Mouse (Mus musculus): ENCODE results near the gene Mcrs1. TPM values are rescaled to one million over a fixed set of nuclear protein-coding genes. Genes with fewer than 3 reads are reported as not detected.
A peak's percentile ranks its signal among the peaks of the same experiment; 100 is the strongest.

Gene Mcrs1
- polyA plus RNA-seq, 1 experiment from 2014 or later, result 64.2 TPM

DNA sequence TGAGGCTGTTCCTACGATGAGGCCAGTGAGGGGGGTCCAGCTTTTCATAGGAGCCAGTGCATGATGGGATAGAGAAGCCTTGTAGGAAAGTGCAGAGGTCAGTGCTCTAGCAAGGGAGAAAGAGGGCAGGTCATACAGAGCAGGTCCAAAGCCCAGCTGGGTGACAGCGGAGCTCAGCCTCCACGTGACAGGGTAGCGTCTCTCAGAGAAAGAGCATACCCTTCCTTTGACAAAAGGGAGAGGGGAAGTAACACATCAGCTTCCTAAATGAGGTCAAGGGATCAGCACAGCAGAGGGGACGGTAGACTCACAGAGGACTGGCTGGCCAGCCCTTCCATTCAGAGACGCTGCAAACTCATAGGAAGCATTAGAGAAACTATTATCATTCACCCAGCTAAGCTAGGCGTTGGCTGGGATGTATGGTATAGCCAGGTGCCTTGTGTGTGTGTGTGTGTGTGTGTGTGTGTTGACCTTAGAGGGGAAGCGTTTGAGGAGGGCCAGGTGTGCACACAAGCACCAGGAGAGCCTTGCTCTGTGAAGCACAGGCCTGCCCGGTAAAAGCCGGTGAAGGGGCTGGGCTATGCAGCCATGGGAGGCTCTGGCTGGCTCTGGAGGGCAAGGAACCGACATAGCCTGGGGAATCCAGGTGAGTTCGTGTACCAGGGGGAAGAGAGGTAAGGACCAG is 17.3 kb downstream of the Mcrs1 start:
- Histone ChIP-seq H3K9ac (ENCODE audit: low read length) (no peak overlapping the region), H3K27ac (replicated peaks) (no peak overlapping the region), H3K9me3 (ENCODE audit: control insufficient read depth, low read length) (no peaks in the 10 kb centered on the region), H3K27me3 (ENCODE audit: control insufficient read depth, insufficient read depth, low read length) (no peaks in the 10 kb centered on the region), H3K4me2 (replicated peaks; ENCODE audit: low read depth) (no peak overlapping the region), H3K4me3 (ENCODE audit: low read depth, low read length) (no peak overlapping the region), H3K4me1 (replicated peaks; ENCODE audit: control insufficient read depth, insufficient read depth) (no peaks in the 10 kb centered on the region), H3K36me3 (ENCODE audit: control insufficient read depth, insufficient read depth, low read length) (no peaks in the 10 kb centered on the region)
- ATAC-seq (ENCODE audit: low FRiP score, low TSS enrichment) (no peak), DNase-seq (ENCODE audit: low spot score) (no peak)
- WGBS, result 43% methylated on average over 12 of the region's 12 CpGs
- TF ChIP-seq CTCF (IDR thresholded peaks at IDR 0.05; ENCODE audit: low read depth), result no peak
- TF ChIP-seq EP300 (optimal IDR thresholded peaks at IDR 0.05), result no peak

DNA sequence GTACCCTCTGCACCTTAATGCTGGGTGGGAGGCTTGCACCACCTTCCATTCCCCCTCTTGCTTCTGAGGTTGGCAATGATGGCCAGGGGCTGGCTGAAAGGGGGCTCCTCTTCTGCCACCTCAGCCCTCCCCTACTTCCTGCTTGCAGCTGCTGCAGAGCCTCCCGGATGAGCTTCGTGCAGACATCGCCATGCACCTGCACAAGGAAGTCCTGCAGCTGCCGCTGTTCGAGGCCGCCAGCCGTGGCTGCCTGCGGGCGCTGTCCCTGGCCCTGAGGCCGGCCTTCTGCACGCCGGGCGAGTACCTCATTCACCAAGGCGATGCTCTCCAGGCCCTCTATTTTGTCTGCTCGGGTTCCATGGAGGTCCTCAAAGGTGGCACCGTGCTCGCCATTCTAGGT is 18.0 kb downstream of the Mcrs1 start:
- H3K9me3 ChIP-seq (ENCODE audit: control insufficient read depth, low read length), result no peaks in the 10 kb centered on the region
- no peak for ATAC-seq (ENCODE audit: low FRiP score, low TSS enrichment)
- TF ChIP-seq CTCF (IDR thresholded peaks at IDR 0.05; ENCODE audit: low read depth), result no peak
- TF ChIP-seq EP300 (optimal IDR thresholded peaks at IDR 0.05), result no peak
- H3K27ac ChIP-seq (replicated peaks), result no peak overlapping the region
- H3K4me2 ChIP-seq (replicated peaks; ENCODE audit: low read depth), result no peak overlapping the region
- no peaks in the 10 kb centered on the region for H3K36me3 ChIP-seq (ENCODE audit: control insufficient read depth, insufficient read depth, low read length)
- DNase-seq (ENCODE audit: low spot score), result no peak
- 50% methylated on average over 17 of the region's 17 CpGs for WGBS
- H3K9ac ChIP-seq (ENCODE audit: low read length), result no peak overlapping the region
- no peak overlapping the region for H3K4me3 ChIP-seq (ENCODE audit: low read depth, low read length)
- no peaks in the 10 kb centered on the region for H3K27me3 ChIP-seq (ENCODE audit: control insufficient read depth, insufficient read depth, low read length)
- H3K4me1 ChIP-seq (replicated peaks; ENCODE audit: control insufficient read depth, insufficient read depth), result no peaks in the 10 kb centered on the region

DNA sequence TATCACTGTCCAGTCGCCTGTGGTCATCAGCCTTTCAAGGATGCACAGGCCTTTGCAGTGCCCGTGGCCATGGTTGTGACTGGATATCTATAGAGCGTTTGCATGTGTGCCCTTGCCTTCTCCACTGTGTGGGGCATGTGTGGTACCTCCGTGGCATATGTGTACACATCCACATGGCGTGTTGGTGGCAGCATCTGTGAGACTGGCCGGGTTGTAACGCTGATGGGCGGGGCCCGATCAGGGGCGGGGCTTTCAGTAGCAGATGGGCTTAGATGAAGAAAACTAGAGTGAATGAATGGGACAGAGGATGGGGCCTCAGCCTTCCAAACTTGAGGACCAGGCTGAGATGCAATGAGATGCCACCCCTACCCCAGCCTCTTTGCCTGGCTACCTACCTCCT is 19.8 kb downstream of the Mcrs1 start:
- DNase-seq (ENCODE audit: low spot score), result no peak
- no peaks in the 10 kb centered on the region for H3K27me3 ChIP-seq (ENCODE audit: control insufficient read depth, insufficient read depth, low read length)

DNA sequence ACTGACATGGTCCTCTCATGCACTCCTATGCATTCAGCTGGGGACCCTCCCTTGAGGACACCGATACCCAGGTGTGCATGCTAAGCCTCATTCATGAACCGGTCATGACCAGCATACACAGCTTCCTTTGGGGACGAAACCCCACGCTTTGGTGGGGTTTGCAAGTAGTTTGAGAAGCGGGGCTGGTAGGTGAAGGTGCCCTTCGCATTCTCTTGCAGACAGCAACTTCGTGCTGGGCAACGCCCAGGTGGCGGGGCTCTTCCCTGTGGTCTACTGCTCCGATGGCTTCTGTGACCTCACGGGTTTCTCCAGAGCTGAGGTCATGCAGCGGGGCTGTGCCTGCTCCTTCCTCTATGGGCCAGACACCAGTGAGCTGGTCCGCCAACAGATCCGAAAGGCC is 25.7 kb downstream of the Mcrs1 start:
- Histone ChIP-seq H3K4me2 (replicated peaks; ENCODE audit: low read depth) (no peak overlapping the region), H3K9ac (ENCODE audit: low read length) (no peak overlapping the region), H3K27ac (replicated peaks) (no peak overlapping the region), H3K4me3 (ENCODE audit: low read depth, low read length) (no peak overlapping the region), H3K9me3 (ENCODE audit: control insufficient read depth, low read length) (no peaks in the 10 kb centered on the region), H3K27me3 (ENCODE audit: control insufficient read depth, insufficient read depth, low read length) (peaks cover 12% of the 10 kb centered on the region; the same call in 1 of the 2 replicates), H3K4me1 (replicated peaks; ENCODE audit: control insufficient read depth, insufficient read depth) (peaks cover 4% of the 10 kb centered on the region; the same call in 1 of the 2 replicates), H3K36me3 (ENCODE audit: control insufficient read depth, insufficient read depth, low read length) (no peaks in the 10 kb centered on the region)
- WGBS, result 35% methylated on average over 14 of the region's 14 CpGs
- ATAC-seq (ENCODE audit: low FRiP score, low TSS enrichment), result no peak
- DNase-seq (ENCODE audit: low spot score), result no peak
- TF ChIP-seq EP300 (optimal IDR thresholded peaks at IDR 0.05) (no peak), CTCF (IDR thresholded peaks at IDR 0.05; ENCODE audit: low read depth) (no peak)

More for the DNA sequence above, 19.8 kb downstream of the Mcrs1 start:
- Histone ChIP-seq H3K9ac (ENCODE audit: low read length) (no peak overlapping the region), H3K9me3 (ENCODE audit: control insufficient read depth, low read length) (no peaks in the 10 kb centered on the region), H3K4me1 (replicated peaks; ENCODE audit: control insufficient read depth, insufficient read depth) (no peaks in the 10 kb centered on the region), H3K27ac (replicated peaks) (no peak overlapping the region), H3K36me3 (ENCODE audit: control insufficient read depth, insufficient read depth, low read length) (no peaks in the 10 kb centered on the region), H3K4me2 (replicated peaks; ENCODE audit: low read depth) (no peak overlapping the region), H3K4me3 (ENCODE audit: low read depth, low read length) (no peak overlapping the region)
- TF ChIP-seq EP300 (optimal IDR thresholded peaks at IDR 0.05) (no peak), CTCF (IDR thresholded peaks at IDR 0.05; ENCODE audit: low read depth) (no peak)
- WGBS, result 61% methylated on average over 10 of the region's 10 CpGs
- ATAC-seq (ENCODE audit: low FRiP score, low TSS enrichment), result no peak

DNA sequence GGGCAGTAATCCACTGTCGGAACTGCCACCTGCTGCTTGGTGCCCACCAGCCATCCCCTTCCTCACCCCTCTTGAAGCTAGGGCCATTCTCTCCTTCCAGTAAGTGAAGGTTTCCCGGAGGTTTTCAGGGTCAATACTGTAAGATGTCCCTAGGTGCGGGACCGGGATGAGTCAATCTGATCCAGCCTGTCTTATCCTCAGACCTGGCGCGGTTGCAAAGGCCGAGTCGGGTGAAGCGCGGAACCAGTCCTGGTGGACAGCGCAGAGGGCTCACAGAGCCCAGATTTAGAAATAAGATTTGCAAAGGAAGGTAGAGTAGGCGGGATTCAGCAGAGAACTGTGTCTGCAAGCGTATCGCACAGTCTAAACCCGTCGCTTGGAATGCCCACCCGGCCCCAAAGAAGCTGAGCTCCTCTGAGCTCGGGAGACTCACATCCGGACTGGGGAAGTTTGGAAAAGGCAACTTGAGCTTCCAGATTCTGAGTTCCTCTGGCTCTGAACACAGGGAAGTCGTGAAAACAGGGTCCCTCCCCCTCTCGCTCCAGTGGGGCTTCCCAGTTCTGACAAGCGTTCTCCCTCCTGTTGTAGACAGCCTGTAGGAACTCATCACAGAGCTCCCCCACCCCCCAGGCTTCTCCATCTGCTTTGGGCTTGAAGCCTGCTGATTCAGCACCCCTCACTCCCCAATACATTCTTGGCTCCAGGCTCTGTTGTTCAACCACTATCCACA is 26.5 kb downstream of the Mcrs1 start:
- ATAC-seq (ENCODE audit: low FRiP score, low TSS enrichment) (0 out of 2 replicates have a peak, but pooled peaks have one; percentile 0), DNase-seq (ENCODE audit: low spot score) (no peak)
- Histone ChIP-seq H3K27me3 (ENCODE audit: control insufficient read depth, insufficient read depth, low read length) (peaks cover 13% of the 10 kb centered on the region; the same call in 1 of the 2 replicates), H3K9ac (ENCODE audit: low read length) (no peak overlapping the region), H3K36me3 (ENCODE audit: control insufficient read depth, insufficient read depth, low read length) (no peaks in the 10 kb centered on the region), H3K9me3 (ENCODE audit: control insufficient read depth, low read length) (no peaks in the 10 kb centered on the region), H3K4me2 (replicated peaks; ENCODE audit: low read depth) (peak overlapping the region; percentile 91), H3K27ac (replicated peaks) (no peak overlapping the region), H3K4me3 (ENCODE audit: low read depth, low read length) (peak overlapping the region; percentile 44), H3K4me1 (replicated peaks; ENCODE audit: control insufficient read depth, insufficient read depth) (peaks cover 4% of the 10 kb centered on the region; the same call in 1 of the 2 replicates)
- WGBS, result 3% methylated on average over 22 of the region's 22 CpGs
- no peak for TF ChIP-seq CTCF (IDR thresholded peaks at IDR 0.05; ENCODE audit: low read depth)
- no peak for TF ChIP-seq EP300 (optimal IDR thresholded peaks at IDR 0.05)
